Mouse (Mus musculus) cortical plate, adult 2 months (tissue): ENCODE data around the gene Ndufa4l2.

Experiments
- CTCF ChIP-seq: fragments of 200-500 bp; IDR thresholded peaks from 2 replicates; pipeline ENCODE4 v1.5.1; 2011; ENCODE audit warnings: mild to moderate bottlenecking, control low read depth, low read length; ENCODE audit not compliant: insufficient read depth; ENCODE audit errors: extremely low read depth
- POLR2A ChIP-seq: fragments of 200-500 bp; IDR thresholded peaks from 2 replicates; pipeline ENCODE4 v1.6.1; 2011; ENCODE audit warnings: mild to moderate bottlenecking, low read length, control low read depth; ENCODE audit not compliant: insufficient read depth; ENCODE audit errors: extremely low read depth

- TF ChIP-seq POLR2A (no peak), CTCF (no peak)
These were observed 4.4 kb downstream of the Ndufa4l2 start for GRCm38 (mm10) chr10:127519041-127519701.
